Mouse (Mus musculus): ENCODE measurements around the gene Exoc8. TPM values are rescaled to one million over a fixed set of nuclear protein-coding genes. Genes with fewer than 3 reads are reported as not detected.

Exoc8 gene
- total RNA-seq (2021) (10 to 100 TPM; 19.9 to 24.2 TPM), polyA plus RNA-seq (2012; rRNA removed) (9.1 and 10.6 TPM in 2 replicates)
- long read RNA-seq, full-length matches to known transcripts, result 7 of 7 reads
- long read RNA-seq, partial matches to known transcripts, result 0 of 7 reads
- long read RNA-seq, other reads (novel, unspliced or antisense), result 0 of 7 reads

DNA sequence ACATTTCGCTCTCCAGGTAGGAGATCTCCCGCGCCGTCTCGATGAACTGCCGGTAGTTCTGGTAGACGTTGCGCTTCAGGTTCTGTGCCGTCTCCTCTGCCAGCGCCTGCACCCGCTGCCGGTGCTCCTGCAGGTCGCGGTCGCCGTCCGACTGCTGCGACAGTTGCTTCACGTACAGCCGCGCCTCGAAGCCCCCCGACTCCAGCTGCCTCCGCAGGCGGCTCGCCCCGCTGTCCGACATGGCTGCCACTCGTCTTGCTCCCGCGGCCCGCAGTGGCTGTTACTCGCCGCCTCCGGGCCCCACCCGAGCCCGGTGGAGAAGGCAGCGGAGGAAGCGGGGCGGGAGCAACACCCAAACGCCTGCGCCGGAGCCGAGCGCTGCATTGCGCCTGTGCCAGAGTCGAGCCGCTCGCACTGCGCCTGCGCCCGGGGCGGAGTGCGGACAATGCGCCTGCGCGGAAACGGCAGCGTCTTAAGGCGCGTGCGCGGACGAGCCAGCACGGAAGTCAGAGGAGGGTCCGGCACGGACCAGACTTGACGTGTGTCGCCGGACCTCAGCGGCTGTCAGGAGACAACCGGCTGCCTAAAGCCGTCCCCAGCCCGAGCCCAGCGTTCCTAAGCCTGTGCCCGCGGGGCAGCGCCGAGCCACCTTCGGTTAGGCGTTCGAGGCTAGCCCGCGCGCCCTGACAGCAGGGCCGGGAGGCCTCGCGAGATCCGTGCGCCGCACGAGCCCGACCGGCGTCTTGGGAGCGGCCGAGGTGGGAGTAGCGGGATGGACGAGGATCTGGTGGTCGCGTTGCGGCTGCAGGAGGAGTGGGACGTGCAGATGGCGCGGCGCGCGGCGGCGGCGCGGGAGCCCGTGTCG, at the start of gene Exoc8, which contains the start of gene Sprtn:
TSS of gene Exoc8 (minus strand) at position 320 of the 865 bp plus-strand sequence.
TSS of gene Sprtn (plus strand) at position 501 of the 865 bp plus-strand sequence.
- DNase-seq, result peak; percentile 99

DNA sequence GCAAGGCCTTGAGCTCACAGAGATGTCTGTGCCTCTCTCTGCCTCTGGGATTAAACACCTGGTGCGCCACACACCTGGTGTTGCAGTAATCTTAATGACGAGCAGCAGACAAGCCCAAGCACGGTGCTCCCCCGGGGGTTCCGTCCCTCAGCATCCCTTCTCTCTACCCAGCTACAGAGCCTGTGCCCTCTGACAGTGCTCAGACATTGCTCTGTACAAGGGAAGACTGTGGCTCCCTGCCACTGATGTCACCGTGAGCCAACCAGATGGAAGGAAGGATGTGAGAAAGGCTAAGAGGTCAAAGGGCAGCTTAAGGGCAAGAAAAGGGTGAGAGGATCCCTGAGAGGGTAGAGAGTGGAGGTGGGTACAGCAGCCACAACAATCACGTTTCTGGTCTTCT, 46.9 kb upstream of the Exoc8 start:
- no peak for DNase-seq

DNA sequence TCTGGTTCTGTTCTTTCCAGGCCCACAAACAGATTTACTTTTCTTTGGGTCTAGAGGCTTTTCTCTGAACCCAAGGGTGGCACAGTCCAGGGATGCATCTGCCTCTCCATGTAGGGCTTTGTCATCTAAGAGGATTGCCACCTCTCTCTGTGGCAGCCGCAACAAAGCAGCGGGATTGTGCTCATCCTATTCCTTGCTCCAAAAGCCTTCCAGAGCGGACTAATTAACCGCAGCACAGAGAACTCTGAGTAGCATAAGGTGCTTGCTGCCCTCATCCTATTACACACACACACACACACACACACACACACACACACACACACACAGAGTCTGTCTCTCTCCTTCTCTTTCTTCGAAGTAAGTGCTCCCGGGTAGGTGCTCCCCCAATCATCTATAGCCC, 46.3 kb upstream of the Exoc8 start:
- DNase-seq, result no peak

DNA sequence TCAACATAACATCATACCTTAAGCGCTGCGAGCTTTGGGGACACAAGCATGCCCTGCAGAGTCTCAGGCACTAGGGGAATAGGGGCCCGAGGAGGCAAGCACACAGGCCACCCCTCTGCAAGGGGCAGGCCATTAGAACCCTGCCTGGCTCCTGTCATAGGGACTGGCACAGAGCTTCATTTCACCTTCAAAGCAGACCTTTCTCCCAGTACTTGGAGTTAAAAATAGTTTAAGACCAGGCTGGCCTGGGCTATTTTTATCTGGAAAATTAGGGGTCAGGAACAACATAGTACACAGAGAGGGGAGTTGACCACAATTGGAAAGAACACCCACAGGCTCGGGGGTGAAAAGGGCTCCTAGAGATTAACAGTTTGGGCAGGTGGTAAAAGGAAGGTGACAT, 39.8 kb upstream of the Exoc8 start:
- no peak for DNase-seq

DNA sequence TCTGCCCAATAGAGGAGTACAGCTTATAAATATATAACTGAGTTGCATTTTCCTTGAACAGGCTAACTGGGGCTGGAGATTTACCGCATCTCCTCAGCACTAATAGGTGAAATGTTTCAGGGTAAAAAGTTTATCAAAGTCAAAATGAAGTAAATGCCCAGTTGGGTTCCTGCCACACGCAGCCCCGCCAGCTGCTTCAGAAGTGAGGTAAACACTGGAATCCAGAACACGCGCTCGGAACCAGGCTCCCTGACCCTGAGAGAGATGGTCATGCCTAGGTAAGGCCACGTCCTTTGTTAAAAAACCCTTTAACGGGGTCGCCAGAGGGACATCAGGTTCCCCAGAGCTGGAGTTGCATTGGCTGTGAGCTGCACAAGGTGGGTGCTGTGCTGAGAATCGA, 39.2 kb upstream of the Exoc8 start:
- DNase-seq, result no peak

DNA sequence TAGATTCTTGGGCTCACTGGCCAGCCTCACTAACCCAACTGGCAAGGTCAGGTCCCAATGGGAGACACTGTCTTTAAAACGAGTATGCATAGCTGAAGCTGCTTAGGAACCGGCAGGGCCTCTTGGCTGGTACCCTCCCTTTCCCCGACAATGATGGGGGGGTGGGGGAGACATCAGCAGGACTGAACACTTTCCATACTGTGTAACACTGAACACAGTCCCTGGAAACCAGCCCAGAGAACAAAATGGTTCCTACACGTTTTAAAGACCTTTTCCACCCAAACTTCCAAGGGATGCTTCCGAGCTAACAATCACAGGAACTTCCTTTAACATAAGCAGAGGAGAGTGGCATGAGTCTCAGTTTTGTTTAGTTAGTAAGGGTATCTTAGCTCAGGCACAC, 37.6 kb upstream of the Exoc8 start:
- DNase-seq, result no peak

DNA sequence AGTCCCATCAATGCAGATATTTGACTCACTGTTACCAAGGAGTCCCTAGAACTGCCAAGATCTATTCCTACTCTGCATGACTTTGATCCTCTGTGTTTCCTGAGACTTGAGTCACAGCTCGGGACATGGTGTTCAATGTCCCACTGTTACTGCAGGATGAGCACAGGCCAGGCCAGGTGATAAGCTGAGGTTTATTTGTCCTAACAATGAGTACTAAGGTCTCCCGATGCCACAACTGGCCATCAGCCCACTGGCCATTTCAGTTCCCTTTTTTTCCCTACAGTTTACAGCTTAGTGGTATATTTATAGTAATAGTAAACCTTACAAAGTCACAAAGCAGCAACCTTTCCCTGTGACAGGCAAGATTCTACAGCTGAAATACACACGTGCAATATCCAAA, 34.9 kb upstream of the Exoc8 start:
- no peak for DNase-seq

DNA sequence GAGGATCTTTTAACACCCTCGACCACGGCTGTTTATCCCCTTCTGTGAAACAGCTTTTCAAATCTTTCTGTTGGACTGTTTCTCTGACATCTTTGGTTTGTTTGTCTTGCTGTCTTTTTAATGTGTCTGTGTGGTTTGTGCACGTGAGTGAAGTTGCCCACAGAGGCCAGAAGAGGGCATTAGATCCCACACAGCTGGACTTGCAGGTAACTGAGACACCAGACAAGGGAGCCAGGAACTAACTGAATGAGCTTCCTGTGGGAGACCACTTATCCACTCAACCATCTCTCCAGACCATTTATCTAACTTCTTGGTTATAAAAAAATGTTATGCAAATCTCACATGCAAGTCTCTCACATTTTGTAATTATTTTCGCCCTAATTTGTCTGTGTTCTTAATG, 33.1 kb upstream of the Exoc8 start:
- no peak for DNase-seq

DNA sequence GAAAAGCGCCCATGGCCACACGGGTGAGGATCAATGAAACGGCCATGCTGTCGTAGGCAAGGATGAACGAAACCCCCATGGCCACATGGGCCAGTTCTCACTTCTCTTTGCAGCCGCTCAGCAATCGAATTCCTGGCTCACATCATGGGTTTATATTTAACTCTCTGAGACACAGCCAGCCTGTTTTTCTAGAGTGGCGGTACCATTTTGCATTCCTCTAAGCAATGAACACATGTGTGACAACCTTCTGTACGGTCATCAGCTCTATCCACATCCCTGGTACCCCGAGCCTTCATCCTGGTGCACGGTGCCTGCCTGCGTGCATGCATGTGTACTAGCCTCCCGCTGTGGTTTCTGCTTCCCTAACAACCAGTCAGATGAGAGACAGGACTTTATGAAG, 32.6 kb upstream of the Exoc8 start:
- no peak for DNase-seq

DNA sequence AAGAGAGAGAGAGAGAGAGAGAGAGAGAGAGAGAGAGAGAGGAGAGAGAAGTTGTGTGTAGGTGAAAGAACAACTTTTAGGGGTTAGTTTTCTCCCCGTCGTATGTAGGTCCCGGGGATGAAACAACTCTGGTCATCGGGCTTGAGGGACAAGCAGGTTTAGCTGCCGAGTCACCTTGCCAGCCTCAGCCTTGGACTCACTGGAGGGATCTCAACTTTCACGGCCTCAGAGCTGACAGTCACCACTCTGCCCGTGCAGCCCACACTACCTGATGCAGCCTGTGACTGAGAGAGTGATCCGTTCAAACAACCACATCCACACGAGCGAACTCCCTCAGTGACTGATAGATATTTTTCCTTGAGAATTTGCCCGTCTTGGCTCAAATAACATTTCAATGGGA, 31.5 kb upstream of the Exoc8 start:
- DNase-seq, result no peak

DNA sequence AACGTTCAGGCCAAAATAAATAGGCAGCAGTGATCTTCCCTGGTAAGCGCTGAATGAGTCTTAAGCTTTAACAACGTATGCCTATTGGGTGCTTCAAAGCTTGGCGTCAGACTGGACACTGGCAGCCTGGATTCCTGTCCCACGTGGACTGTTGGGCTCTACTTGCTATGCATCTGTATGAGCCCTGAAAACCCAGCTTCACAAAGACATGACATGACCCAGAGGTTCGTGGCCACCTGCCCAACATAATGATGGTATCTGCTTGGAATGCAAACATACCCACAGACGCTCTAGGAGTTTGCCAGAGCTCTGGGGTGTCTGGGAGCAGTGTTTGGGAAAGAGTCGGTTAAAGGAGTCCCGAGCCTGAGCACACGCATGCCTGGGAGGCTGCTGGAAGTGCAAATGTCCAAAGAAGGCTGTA, 28.9 kb upstream of the Exoc8 start:
- peak; percentile 57 for DNase-seq

DNA sequence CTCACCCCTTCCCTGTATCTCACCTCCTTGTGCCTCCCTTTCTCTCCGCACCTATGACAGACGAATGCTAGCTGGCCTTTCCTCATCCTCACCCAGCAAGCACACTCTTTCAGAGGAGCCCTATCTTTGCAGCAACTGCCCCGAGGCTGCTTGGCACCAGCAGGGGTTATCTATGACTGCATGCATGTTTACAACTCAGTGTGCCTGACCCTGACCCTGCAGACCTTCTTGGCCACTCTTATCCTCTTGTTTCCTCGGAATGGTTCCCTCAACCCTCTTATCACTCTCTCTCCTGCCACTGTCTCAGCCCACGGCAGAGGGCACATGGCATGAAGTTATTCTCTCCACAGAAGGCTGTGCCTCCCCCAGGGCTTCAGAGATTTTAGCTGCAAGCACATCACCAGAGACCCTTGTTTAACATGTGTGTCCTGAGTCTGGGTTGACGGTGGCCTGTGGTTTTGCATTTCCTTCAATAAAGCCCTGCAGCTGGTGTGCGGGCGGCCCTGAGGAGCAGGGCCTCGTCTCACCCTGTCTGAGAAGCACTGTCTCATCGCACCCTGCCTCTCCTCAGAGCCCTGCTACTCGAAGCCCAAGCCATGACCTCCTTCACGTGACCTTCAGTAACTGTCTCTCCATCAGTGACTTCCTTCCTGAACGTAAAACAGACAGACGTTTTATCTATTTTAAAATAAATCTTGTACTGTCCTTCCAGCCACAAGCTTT, 28.2 kb upstream of the Exoc8 start:
- DNase-seq, result peak; percentile 42

DNA sequence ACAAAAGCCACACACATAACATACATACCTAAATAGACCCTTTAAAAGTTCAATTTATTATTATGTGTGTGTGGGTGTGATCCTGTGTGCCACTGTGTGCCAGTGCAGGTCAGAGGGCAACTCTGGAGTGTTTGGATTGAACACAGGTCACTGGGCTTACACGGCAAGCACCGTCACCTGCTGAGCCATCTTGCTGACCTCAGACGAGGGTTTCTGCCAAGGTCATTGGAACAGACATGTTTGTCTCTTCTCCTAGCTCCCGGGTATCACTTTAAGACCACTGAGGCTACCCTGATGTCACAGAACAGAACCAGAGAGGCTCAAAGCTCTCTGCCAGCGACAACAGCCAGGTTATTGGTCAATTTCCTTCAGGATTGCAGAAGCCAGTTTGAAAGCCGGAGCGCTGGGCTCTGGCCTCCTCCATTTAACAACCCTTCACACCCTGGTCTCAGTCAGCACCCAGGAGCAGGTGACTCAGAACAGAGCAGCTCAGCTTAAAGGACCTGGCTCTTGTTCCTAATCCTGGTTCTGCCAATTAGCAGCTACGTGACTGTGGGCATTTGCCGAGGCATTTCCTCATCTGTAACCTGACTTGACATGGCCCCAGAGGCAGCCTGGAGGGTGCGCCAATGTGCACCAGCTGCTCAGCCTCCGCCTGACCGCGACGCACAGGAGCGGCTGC, 26.6 kb upstream of the Exoc8 start:
- peak; percentile 61 for DNase-seq

DNA sequence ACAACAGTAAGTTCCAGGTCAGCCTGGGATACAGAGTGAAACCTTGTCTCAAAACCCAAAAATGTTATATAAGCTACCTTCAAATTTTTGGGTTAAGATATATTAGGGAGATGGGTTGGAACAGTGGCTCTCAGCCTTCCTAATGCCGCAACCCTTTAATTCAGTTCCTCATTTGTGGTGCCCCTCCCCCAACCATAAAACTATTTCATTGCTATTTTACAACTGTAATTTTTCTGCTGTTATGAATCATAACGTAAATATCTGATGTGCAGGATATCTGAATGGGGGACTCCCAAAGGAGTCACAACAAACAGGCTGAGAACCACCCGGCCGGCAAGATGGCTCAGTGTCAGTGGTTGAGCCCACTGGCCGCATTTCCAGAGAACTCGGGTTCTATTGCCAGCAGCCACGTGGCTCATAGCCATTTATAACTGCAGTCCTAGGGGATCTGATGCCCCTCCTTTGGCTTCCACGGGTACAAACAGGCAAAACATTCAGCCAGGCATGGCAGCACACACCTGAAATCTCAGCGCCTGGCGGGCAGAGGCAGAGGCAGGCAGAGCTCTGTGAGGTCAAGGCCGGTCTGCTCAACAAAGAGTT, 25.1 kb upstream of the Exoc8 start:
- peak; percentile 42 for DNase-seq

DNA sequence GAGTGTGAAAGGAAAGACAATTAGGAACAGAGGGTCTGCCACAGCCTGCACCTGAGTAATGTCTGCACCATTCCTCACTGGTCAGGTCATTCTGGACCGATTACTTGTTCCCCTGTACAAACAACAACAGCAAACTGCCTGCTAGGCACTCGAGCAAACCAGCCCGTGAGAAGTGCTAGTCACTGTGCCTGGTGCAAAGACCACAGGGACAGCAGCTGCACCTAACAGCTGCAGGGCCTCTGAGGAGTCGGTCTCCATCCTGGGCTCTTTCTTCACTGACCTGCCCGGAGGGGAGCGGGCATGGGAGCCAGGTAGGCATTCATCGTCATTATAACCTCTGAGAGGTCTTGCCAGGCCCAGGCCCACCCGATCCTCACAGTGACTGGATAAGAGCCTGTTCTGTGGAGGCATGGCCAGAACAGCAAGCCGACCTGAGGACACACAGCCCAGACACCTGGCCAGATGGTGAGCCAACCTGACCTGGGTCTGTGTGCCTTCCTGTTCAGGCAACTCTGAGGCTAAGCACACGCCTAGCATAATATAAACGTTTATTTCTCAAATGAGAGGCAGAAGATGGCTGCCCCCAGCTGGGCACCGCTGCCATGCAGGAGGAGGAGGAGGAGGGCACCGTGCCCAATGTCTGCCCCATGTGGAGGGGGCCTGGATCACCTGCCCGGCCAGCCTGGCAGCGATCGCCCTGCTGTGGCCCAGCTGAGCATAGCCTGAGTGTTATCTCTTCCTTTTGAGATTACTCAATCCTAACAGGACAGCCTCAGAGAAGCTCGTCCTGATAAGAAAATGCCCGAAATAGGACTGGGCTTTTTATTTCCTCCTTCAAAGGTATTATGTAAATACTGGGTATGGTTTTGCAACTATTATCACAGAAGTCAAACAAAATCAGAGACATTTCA, 24.1 kb upstream of the Exoc8 start:
- DNase-seq, result peak; percentile 53

DNA sequence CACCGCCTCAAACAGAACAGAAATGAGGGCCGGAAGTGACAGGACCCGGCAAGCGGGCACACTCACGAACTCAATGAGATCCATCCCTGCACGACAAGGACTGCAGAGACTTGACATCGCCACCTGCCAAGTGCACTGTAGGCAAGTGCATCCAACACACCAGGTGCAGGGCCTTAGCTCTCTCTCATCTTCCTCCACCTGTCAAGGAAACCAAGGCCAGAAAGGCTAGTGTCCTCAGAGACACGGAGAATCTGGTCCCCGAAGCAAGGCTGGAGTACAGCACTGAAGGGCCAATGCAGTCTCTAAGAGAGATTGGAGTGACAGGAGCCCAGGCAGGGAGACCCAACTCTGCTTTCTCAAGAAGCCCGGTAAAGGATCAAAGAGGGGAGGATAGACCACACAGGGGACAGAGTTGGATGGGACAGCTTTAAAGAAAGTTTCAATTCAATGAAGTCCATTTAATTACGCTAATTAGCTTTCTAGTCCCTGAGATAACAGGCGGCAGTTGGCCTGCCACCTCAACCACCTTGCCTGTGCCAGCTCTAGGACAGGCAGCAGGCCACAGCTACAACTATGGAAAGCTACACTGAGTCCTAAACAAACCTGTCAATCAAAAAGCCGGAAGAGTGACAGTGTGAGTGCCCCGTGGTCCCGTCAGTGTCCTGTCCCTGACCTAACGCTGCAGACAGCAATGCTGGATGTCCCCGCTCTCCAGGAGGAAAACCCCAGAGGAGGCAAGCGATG, 20.4 kb upstream of the Exoc8 start:
- no peak for DNase-seq

DNA sequence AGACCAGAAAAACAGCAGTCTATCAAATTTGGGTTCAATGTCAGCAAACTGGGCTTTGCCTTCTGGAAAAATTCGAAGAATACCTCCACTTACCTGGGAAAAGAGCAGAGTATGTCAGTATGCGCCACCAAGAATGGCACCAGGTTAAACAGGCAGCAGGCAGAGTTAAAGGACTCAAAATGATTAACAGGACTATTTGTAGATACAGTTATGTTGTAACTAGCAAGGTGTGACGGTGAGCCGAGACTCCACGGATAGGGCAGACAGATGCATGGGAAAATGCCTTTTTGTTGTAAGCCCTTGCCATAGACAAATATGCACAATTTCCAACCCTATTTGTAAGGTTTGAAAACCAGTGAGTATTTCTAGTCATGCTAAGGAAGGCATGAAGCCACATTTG, 16.6 kb upstream of the Exoc8 start:
- no peak for DNase-seq

DNA sequence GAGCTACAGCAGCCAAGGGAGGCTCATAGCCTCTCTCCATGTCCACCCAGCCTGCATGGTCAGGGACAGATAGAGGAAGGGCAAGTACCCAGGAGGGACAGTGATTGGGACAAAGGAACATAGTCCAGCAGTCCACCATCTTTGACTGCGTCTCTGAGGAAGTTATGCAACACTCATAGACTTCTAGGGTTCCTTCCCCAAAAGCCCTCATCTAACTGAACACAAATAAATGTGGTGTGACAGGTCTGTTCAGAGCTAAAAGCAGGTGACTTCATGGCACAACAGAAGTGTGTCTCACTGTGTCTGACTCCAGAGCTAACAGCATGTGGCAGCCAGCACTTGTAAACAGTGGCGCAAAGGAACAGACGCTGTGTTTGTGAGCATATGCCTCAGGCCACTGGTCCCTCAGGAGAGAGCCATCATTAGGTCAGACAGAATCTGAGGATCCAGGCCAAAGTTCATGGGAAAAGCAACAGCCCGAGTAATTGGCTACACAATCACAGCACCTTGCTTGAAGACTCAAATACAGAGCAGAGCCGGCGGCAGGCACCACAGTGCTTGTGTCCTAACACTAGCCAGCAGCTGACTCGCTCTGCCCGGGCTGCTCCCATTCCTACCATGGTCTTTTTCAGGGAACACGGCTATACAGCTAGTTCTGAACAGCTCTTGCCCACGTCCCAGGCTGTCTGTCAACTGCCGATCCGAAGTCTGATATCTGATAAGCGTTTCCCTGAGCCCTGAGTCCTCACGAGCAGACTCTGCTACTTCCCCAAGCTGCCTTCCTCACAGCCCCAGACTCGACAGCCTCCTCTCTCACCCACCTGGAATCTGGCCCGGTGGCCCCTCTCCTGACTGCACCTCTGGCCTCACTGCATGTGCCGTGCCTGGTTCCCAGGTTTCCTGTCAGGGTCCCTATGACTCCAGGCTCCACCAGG, 14.7 kb upstream of the Exoc8 start:
- DNase-seq, result no peak

DNA sequence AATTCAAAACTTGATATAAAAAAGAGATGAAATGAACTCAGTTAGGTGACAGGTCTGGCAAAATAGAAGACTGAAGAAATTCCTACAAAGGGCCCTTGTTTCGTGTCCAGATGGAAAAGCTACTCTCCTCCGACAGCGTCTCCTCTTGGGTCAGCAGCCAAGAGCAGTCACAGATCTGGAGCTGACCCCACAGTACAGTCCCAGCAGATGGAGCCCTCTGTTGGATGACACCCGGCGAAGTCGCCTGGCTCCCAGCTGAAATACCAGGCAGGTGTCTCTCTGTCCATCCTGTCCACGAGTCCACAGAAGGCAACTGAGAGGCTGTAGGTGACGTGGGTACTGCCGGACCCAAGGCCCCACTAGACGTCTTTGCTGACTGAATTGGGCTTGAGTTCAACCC, 12.8 kb upstream of the Exoc8 start:
- no peak for DNase-seq

Data from adrenal gland, adult 2 months (tissue).